Mouse (Mus musculus): ENCODE results near the gene Lipm.

DNA sequence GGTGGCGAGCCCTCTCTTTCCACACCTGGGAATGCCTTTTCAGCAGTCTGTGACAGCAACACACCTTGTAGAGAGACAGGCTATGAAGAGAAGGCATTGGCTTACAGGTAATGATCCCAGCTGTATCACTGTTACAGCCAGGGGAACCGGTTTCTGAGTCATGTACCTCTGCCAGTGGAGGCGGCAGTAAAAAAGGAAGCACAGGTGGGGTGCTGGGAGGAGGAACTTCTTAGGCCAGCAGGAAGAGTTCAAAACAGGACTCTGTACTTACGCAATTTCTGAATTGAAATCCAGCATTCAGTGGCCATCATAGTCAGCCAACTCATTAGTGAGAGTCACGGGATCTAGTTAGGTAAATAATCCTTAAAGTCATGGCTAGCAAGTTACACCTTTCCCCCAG lies 65.2 kb downstream of the Lipm start, which contains the start of gene Ankrd22:
- no peak for TF ChIP-seq TAL1 (IDR thresholded peaks at IDR 0.05; ENCODE audit: low read length)
- TF ChIP-seq GATA1 (IDR thresholded peaks at IDR 0.05; ENCODE audit: low read length), result no peak
